Mouse (Mus musculus): ENCODE data around the gene Slc24a1.
A peak's percentile ranks its signal among the peaks of the same experiment; 100 is the strongest.
"Not testable (repeated sequence)": the region's sequence is repeated elsewhere in the genome, so short reads cannot be mapped to it uniquely, and the experiment has no call there.

Gene Slc24a1

DNA sequence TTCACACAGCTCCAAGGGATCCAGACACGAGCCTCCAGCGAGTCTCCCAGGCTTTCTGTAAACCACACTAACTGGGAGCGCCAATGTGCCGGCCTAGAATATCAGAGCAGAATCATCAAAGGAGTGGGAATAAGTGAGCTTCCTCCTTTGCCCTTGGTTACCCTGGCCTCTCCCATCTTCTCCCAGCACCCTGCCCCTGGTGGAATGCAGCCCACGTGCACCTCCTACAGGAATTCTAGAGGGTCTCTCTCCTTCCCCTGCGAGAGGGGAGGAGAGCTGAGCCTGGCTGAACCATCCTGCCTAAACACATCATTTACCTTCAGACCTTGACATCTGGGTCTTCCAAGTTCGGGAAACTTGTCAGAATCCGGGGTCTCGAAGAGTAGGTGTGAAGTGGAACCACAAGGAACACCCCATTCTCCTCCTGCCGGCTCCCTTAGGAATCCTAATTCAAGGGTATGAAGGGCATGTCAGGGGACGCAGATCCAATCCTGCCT, at the start of gene Slc24a1:
Gene Slc24a1 (minus strand): TSS at position 447 of the 497 bp plus-strand sequence.
- no peak for DNase-seq (ENCODE audit: low read depth, low spot score)

DNA sequence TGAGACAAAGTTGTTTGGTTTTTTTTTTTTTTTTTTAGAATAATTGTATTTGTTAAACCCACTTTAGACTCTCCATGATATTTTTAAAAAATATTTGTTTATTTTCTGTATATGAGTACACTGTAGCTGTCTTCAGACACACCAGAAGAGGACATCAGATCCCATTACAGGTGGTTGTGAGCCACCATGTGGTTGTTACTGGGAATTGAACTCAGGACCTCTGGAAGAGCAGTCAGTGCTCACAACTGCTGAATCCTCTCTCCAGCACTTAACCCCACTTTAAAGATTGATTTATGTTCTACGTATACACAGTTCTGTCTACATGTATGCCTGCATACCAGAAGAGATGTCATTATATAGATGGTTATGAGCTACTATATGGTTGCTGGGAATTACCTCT, 44.1 kb upstream of the Slc24a1 start:
- not testable (repeated sequence) for DNase-seq (ENCODE audit: low read depth, low spot score)

DNA sequence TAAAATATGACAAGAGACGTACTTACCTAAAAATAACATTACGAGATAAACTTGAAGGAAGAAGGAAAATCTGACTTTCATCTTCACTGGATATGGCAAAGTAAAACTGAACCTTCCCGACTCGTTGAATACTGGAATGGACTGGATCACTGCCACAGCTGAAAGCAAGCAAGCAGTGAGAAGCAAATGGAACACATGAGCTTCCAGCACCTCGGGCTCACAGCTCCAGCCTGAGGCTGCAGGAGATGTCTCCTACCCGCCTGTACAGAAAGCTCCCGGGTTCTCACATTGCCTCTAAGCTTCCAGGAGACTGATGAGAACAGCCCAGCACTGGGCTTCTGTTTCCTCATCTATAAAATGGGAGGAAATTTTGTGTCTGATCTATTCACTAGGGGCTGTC, 38.9 kb upstream of the Slc24a1 start:
- no peak for DNase-seq (ENCODE audit: low read depth, low spot score)

DNA sequence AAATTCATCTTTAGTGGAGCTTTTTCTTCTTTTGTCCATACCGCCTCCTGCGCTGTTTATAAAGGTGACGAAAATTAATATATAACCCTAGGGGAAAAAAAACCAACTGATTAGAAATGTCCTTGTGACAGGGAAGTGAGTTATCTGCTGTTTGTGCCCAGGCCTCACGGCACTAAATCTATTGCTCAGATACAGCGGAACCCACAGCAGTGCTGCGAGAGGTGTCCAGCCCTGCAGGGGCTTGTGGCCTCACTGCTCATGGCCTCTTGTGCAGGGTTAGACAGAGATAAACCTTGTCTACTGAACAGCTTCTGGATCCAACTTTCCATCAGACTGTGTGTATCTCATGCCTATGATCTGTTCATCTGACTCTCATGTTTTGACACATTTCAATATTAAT, 37.0 kb upstream of the Slc24a1 start:
- DNase-seq (ENCODE audit: low read depth, low spot score): no peak

DNA sequence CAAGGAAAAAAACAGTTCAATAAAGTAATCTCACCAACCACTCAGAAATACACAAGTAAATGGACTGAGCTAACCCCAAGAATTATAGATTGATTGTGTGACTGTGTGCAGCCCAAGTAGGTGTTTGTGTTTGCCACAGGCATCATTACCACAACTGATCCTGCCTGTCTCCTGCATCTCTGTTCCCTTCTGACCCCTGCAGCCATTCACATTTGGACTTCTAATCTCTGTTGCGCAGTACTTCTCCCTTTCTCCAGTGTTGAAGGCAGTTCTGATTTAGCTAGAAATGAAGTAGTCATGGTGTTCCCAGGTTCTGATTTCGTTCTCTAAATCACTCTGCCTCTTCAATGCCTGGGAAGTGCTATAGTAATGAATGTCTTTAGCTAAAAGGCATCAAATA, 36.2 kb upstream of the Slc24a1 start:
- no peak for DNase-seq (ENCODE audit: low read depth, low spot score)

DNA sequence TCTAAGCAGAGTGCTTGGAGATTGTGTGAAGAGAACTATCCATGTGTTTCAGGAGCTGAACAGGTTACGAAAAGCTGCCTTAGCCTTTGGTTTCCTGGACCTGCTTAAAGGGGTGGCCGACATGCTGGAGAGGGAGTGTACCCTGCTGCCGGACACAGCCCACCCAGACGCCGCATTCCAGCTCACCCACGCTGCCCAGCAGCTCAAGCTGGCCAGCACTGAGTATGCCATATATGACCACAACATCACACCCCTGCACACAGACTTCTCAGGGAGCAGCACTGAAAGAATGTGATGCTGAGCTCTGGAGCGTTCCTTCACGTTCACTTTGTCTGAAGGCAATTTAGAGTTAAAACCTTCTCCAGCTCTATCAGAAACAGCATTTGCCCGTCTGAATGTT, 34.4 kb upstream of the Slc24a1 start:
- no peak for DNase-seq (ENCODE audit: low read depth, low spot score)

DNA sequence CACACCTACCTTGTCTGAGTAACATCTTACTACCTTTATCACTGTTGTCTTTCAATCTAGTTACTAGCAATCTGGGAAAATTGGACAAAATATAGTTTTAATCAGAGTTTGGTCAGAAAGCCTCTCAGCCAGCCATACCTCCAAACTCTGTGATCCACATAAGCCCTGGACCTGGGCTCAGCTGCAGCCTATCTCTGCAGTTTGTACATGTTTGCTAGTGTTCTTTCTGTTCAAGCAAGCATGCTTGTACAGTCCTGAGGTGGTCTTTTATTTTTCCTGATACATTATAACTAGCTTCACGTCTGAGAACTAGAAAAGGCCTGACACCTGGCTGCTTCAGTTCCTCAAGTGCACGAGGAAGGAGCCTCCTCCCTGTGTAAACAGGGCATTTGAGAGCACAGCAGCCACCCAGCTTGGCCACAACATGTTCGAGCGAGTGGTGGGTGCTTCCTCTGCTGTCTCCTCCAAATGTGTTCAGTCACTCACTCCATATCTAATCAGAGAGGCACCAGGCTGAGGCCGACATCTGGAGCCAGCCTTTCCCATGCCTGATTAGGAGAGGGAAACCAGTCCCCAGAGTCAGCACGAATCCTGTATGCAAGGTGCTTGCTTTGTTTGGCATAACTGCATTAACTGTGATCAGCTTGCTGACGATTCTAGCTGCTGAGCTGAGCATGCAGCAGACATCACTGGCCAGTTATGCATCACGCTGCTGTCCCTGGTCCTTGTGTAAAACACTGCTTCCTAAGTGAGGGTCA, 33.8 kb upstream of the Slc24a1 start:
- DNase-seq (ENCODE audit: low read depth, low spot score): no peak

DNA sequence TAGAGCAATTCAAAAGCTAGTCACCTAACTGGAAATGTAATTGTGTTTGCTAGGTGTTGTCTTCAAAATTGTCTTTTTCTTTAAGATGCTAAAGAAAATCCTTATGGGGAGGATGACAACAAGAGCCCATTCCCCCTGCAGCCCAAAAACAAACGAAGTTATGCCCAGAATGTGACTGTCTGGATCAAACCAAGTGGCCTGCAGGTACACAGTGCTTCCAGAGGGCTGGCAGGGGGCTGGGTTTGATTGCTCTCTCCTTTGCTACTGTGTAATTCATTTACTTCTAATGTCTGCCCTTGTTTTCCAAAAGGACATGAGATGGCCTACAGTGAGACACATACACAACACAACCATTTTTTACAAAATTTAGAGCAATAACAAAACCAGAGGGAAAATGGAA, 30.5 kb upstream of the Slc24a1 start:
- no peak for DNase-seq (ENCODE audit: low read depth, low spot score)

DNA sequence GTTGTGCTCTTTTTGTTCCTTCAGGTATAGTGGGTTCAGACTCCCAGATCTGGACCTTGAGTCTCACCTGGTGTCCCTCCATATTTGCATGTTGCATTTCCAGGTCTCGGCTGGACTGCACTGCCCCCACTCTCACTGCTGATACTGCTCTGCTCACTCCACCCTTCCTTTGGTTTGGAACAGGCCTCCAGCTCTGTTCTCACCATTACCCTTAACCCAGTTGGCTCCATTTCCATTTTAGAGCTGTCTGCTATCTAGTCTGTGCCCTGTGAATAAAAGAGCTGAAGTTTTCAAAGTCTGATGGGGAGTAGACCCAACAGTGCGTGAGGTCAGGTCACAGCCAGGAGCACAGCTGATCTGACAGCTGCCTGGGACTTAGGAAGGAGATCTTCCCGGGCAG, 29.1 kb upstream of the Slc24a1 start:
- DNase-seq (ENCODE audit: low read depth, low spot score): no peak

DNA sequence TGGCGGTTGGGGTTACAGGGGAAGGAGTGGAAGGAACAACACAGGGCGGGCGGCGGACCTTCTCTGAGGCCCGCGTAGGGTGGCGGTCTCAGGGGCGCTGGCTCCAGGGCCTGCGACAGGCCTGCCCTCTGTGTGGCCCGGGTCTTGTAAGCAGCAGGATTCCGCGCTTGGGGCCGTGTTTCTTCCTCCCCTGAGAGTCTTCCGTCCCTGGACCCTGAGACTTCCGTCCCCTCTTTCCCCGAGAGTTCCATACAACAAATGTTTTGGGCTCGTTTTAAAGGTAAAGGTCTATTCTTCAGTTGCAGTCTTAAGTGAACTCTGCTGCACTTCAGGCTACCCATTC, 9.5 kb upstream of the Slc24a1 start:
- no peak for DNase-seq (ENCODE audit: low read depth, low spot score)

DNA sequence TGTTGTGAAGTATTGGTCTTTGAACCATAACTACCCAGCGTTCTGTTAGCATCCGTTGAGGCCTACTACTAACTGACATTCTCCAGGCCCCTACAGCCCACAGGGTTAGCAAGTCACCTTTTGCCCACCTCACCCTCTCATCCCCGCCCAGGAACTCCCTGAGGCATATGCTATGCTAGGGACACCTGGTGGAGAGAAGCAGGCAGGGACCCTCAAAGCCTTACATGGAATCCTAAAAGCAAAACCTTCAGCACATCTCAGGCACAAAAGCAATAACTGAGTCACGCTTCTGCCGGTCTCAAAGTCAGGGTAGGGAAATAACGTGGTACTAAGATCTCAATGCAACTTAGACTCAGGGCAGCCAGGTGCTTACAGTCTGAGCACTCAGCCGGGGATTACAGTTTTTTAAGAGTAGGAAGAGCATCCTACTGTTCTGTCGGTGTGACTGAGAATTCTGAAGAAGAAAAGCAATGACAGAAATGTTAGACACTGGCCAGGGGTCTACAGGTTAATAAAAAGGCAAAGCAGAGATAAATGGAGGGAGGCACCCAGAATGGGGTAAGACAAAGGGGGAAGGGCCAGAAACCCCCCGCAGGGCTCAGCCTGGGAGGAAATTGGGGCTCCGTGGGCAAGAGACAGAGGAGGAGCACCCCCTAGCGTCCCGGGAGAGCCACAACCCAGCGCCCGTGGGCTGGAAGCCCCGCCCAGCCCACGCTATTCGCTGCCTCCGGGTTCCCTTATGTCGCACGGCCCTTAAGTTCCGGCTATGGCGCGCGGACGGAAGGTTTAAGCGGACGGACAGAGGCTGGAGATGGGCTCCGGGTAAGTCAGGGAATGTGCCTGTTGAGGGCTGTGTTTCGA, 8.9 kb upstream of the Slc24a1 start, which contains the start of gene Ints14:
Gene Ints14 (plus strand): TSS at position 789 of the 861 bp plus-strand sequence.
- peak; percentile 99 for DNase-seq (ENCODE audit: low read depth, low spot score)

DNA sequence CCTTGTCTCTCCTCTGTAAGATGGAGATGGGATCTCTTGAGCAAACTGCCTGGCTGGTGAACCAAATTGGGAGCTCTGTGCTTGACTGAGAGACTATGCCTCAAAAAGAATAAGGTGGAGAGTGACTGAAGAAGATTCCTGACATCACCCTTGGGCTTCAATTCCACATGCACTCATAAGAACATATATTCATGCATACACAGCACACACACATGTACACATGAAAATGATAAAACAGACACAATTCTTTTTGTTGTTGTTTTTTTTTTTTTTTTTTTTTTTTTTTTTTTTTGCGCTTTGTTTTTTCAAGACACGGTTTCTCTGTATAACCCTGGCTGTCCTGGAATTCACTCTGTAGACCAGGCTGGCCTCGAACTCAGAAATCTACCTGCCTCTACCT, 5.9 kb upstream of the Slc24a1 start:
- DNase-seq (ENCODE audit: low read depth, low spot score): no peak

DNA sequence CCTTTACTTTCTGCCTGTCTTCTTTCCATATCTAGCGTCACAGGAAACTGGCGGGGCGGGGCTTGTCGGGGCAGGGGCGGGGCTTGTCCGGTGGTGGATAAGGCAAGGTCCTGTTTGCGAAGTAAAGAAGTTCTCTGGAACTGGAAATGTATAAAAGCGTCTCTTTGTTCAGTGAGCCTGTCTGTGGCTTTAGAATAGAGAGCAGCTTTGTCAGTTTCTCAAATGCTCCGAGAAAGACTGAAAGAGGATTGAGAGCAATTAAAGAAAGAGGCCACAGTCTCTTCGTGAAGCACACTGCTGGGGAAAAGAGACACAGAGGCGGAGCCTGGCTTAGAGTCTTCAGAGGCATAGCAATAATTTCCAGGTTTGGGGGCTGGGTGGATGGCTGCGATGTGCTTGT, 4.9 kb upstream of the Slc24a1 start:
- peak; percentile 71 for DNase-seq (ENCODE audit: low read depth, low spot score)

DNA sequence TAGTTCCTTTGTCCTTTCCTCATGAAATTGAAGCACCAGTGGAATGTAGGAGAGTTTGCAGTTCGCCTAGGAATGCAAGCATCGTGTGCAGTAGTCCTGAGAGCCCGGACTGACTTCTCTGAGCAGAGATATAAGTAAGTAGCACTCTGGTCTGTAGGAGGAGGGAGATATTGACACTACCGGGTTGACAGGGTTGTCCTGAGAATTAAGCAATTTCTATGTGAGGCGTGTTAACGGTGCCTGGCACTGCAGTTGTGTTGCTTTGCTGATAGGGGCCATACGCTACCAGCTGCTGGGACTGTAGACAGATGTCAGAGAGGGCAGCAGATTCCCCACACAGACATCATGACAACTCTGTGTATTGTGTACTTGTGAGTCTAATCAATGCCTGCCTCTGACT, 1.8 kb upstream of the Slc24a1 start:
- DNase-seq (ENCODE audit: low read depth, low spot score): no peak

DNA sequence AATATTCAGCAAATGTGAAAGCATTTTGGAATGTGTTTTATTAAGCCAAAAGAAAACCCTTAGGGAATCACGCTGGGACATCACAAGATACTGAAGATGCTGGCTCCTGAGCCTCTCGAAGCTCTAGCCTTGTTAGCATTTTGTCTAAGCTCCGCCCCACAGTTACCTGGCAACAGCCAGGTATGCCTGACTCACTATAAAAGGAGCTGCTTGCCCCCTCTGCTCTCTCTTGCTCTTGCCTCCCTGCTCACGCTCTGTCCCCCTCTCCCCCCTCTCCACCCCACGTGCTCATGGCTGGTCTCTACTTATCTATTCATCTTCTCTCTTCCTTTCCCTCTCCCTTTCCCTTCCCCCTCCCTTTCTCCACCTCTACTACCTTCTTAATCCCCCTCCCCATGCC, 648 bp upstream of the Slc24a1 start:
- no peak for DNase-seq (ENCODE audit: low read depth, low spot score)

DNA sequence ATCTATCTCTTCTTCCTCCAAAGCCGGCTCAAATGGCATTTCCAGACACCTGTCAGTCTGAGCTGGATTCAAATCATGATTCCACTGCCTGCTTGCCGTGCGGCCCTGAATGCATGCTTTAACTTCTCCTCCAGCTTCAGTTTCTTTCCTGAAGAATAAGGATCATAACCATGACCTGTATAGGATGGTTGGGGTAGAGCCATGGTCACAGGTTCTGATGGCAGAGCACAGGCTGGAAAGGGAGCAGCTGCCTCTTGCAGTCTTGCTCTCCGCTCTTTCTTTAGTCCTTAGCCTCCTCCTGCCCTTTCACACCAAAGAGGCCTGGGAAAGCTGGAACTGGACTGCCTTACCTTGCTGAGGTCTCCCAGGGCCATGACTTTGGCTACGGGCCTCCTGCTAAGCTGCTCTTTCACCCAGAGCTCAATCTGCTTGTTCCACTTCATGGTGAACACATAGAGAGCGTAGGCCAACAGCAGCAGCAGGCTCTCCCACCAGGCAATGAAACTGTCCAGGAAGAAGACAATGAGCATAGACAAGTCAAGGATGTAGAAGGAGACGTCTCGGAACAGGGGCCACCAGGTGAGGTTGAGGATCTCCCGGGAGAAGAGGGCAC, 3.8 kb downstream of the Slc24a1 start:
- no peak for DNase-seq (ENCODE audit: low read depth, low spot score)

DNA sequence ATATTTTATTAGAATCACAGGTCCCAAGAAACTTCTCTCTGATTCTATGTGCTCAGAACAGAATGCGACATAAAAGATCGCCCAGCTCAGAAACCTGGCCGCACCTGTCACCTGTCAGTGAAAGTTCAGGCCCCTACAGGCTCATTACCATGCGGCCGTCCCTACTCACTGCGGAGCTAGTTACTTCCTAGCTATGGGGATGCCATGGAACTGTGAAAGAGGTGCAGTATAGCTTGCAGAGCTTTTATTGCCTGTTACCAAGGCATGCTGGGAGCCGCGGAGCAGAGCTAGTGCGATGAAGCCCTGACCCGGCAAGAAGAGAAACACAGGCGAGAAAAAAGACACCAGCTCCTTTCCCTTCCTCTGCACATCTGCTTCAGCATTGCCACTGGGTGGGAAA, 7.4 kb downstream of the Slc24a1 start:
- no peak for DNase-seq (ENCODE audit: low read depth, low spot score)

DNA sequence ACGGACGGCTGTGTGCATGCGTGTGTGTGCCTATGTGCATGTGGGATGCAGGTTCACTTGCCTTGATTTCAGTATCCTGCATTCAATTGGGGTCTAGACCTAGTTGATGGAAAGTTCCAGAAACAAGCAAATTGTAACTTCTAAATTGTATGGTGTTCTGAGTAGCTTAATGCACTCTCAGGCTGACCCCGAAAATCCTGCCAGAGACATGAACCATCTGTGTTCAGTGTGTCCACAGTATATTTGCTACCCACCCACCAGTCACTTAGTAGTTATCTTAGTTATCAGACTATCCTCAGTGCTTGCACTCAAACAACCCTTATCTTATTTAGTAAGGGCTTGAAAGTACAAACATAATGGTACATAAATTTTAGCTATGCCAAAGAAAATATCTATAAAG, 9.8 kb downstream of the Slc24a1 start:
- no peak for DNase-seq (ENCODE audit: low read depth, low spot score)

DNA sequence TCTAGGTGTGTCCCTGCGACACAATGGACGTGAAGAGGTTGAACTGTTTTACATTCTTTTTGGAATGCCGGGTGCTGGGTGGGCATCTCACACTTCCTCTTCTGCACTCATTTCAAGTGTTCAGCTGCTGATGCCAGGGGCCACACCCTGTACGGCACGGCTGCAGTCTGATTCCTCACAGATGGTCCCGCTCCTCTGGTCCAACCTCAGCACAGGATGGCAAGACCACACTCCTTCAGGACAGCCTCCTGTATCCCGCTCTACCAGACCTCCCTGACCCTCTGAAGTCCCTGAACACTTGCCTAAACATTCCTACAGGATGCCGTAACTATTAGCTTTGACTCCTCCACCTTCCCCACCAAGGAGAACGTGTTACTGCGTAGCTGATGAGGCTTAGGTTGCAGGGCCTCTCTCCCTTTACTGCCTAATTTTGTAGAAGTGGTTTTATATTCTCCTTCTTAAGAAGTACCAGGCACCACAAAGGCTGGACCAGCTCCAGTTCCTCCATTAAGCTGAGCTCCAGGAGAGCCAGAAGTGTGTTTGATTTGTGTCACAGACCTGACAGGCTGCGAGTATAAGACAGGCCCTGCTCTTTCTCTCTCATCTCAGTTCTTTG, 10.6 kb downstream of the Slc24a1 start:
- no peak for DNase-seq (ENCODE audit: low read depth, low spot score)

DNA sequence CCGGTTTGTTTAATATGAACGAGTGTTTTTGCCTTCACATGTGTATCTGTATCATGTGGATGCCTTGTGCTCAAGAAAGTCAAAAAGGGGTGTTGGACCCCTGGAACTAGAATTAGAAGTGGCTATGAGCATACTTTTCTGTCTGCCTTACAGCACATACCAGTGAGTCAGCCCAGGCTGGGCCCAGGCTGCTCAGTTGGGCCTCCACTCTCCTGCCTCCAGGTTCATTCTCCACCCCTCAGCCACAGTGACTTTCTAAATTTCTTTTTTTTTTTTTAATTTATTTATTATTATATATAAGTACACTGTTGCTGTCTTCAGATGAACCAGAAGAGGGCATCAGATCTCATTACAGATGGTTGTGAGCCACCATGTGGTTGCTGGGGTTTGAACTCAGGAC, 11.6 kb downstream of the Slc24a1 start:
- no peak for DNase-seq (ENCODE audit: low read depth, low spot score)

DNA sequence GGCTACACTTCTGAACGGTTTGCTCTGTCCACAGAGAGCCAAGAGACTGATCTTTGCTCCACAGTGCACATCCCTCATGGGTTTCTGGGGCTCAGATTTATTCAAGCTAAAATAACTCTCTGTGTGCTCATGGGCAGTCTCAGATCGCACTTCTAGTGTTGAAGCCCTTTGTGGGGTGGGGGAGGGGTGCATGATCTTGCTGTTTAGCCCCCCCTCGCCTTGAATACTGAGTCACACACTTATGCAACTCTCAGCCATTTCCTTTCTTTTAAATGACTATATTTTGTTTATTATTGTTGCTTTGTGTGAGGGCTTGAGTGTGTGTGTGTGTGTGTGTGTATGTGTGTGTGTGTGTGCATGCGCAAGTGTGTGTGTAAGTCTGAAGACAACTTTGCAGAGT, 12.1 kb downstream of the Slc24a1 start:
- no peak for DNase-seq (ENCODE audit: low read depth, low spot score)

DNA sequence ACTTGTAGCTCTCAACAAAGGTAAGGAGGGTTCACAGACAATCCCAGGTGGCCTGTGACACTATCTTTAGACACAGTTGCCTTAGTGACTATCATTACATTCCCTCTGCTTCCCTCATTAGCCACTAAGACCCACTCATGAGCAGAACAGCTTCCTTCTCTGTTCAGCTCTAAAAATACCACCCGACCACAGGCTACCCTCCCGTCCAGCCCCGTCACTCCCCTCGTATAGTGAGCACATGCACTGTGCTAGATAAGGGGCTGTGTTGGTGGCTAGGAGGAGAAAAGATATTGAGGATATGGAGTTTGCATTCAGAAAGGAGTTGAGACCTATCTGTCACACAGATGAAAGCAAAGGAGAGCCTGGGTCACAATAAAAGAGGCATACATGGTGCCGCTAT, 12.9 kb downstream of the Slc24a1 start:
- no peak for DNase-seq (ENCODE audit: low read depth, low spot score)
